Mouse (Mus musculus) C2C12 (cell line): Measurements from ENCODE around the gene Gm43552.

Experiments used
- CEBPB ChIP-seq: IDR thresholded peaks from one replicate; pipeline ENCODE4 v1.6.1; 2011; ENCODE audit warnings: low read depth, mild to moderate bottlenecking, control low read depth, moderate library complexity
- CTCF ChIP-seq: IDR thresholded peaks from one replicate; pipeline ENCODE4 v1.5.1; 2011; ENCODE audit not compliant: control insufficient read depth, insufficient read depth, insufficient read length
- MAX ChIP-seq: IDR thresholded peaks from one replicate; pipeline ENCODE4 v1.6.1; 2011; ENCODE audit warnings: mild to moderate bottlenecking, control low read depth
- MYOD1 ChIP-seq: IDR thresholded peaks from one replicate; pipeline ENCODE4 v1.6.1; 2011; ENCODE audit warnings: low read depth; ENCODE audit not compliant: control insufficient read depth, insufficient read length
- MYOG ChIP-seq: IDR thresholded peaks from one replicate; pipeline ENCODE4 v1.6.1; 2011; ENCODE audit not compliant: control insufficient read depth, insufficient read length; ENCODE audit errors: extremely low read depth
- USF1 ChIP-seq: IDR thresholded peaks from one replicate; pipeline ENCODE4 v1.6.1; 2011; ENCODE audit warnings: low read depth, mild to moderate bottlenecking, control low read depth, moderate library complexity

DNA sequence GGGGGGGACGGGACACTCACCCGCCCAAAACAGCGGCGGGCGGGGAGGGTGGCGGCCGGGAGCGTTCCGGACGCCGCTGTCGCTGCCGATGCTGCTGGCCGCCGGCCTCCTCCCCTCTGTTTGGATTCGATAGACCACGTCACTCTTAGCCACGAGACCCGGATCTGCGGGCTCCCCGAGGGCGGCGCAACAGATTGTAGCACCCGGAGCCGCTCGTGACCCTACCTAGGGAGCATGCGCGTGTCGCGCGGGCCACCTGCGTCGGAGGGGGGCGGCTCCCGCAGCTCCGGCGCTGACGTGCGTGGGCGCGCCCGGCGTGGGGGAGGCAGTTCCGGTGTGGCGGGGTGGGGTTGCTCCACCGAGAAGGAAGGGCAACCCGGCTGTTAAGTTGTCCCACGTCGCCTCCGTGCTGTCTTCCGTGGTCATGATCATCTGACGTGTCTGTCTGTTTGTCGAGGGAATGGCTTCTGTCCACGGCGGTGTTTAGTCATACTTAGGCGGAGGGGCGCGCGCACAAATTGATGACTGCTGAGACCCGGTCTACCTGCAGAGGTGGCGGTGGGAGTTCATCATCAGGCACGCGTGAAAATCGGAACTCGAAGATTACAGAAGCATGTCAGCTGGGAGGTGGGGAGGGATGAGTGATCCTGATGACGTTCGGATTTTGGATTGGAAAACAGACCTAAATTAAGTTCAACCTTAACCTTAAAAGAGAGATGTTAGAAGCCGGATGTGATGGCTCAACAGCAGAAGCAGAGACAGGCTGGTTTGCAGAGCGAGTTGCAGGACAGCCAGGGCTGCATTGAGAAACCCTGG, at the start of gene Gm43552:
- TF ChIP-seq MYOD1 = no peak
- TF ChIP-seq CTCF = no peak
- peak; percentile 34 for TF ChIP-seq USF1
- TF ChIP-seq CEBPB = no peak
- peak; percentile 38 for TF ChIP-seq MAX
- no peak for TF ChIP-seq MYOG
